Mouse (Mus musculus) kidney, adult 2 months (tissue): ENCODE data around the gene Tor1b.

ENCODE experiments used
- CTCF ChIP-seq: fragments of 200-500 bp; conservative IDR thresholded peaks from 2 replicates; pipeline ENCODE4 v1.5.1; 2011; ENCODE audit warnings: low read depth, mild to moderate bottlenecking, control low read depth, low read length, moderate library complexity, mixed read lengths; ENCODE audit not compliant: insufficient read depth, insufficient read length
- POLR2A ChIP-seq: fragments of 200-500 bp; IDR thresholded peaks from one replicate; pipeline ENCODE4 v1.6.1; 2011; ENCODE audit warnings: low read depth, low read length, control low read depth

DNA sequence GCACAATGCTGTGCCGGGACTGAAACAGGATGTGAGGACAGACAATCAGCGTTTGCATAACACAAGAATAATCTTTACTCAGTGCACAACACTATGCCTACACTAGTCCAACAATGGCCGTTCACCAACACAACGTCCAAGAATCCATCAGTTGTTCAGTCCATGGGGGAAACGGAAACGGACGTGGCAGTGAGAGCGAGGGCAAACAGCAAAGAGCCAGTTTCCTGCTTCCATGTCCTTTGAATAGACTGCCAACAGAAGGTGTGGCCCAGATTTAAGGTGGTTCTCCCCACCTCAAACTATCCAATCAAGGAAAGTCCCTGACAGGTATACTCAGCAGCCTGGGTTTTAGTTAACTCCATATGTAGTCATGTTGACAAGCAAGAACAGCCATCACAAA is 15.0 kb upstream of the Tor1b start:
- TF ChIP-seq CTCF (no peak), POLR2A (no peak)
